Mouse (Mus musculus): ENCODE data around the gene Wdr74. TPM values are rescaled to one million over a fixed set of nuclear protein-coding genes. Genes with fewer than 3 reads are reported as not detected.

Gene Wdr74
- polyA plus RNA-seq, 1 experiment from 2014 or later, result 97.3 TPM

DNA sequence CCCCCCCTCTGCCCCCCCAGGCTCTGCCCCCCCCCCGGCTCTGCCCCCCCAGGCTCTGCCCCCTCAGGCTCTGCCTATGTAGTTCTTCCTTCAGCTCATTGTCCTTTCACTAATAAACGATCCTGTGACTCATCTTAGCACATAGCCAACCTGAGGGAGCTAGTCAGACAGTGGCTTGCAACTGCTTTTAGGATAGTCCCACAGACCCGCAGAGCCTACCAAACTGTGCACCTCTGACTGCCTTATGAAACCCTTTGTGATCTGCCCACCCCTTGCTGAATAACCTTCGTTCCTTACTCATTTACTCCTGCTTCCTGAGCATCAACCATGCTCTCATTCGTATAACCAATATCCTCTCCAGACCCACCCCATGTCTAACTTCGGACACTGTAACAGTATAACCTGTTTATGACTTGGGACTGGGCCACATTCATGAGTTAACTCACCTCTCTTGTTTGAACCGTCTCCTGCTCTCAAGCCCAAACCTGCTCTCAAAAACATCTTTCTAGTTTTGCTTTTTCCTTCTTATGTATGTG lies 29.4 kb upstream of the Wdr74 start:
- Histone ChIP-seq H3K4me1 (ENCODE audit: control insufficient read depth, insufficient read depth, low read length) (peaks cover 10% of the 10 kb centered on the region; the same call in 1 of the 2 replicates), H3K36me3 (ENCODE audit: control insufficient read depth, insufficient read depth, low read length) (peaks cover 50% of the 10 kb centered on the region), H3K4me2 (replicated peaks; ENCODE audit: low read depth, low read length) (no peak overlapping the region), H3K9me3 (ENCODE audit: control insufficient read depth, low read length) (no peaks in the 10 kb centered on the region), H3K27me3 (ENCODE audit: control insufficient read depth, insufficient read depth, low read length) (no peaks in the 10 kb centered on the region), H3K4me3 (ENCODE audit: low read length) (no peak overlapping the region), H3K27ac (ENCODE audit: low read depth, low read length) (no peak overlapping the region), H3K9ac (ENCODE audit: low read depth, low read length) (no peak overlapping the region)
- WGBS, result 88% methylated on average over 7 of the region's 7 CpGs
- no peak for ATAC-seq (ENCODE audit: low FRiP score, low TSS enrichment)

DNA sequence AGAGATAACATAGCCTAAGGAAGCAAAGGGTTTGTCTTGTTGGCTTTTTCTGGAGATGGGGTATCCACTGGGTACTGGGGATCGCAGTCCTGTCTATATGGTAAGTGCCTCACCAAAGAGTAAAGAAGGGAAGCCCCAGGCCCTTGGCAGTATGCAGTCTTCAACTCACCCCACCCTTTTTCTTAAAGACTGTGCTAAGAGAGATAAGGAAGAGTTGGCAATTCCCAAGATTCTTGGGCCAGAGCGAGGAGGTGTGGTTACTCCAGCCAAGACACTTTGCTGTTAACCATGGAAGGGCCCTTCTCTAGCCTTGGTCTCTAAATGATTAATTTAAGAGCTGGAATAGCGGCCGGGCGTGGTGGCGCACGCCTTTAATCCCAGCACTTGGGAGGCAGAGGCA lies 28.7 kb upstream of the Wdr74 start:
- peaks cover 57% of the 10 kb centered on the region for H3K36me3 ChIP-seq (ENCODE audit: control insufficient read depth, insufficient read depth, low read length)
- no peak overlapping the region for H3K4me2 ChIP-seq (replicated peaks; ENCODE audit: low read depth, low read length)
- 98% methylated on average over 7 of the region's 7 CpGs for WGBS
- H3K9ac ChIP-seq (ENCODE audit: low read depth, low read length), result no peak overlapping the region
- H3K27ac ChIP-seq (ENCODE audit: low read depth, low read length), result no peak overlapping the region
- H3K4me1 ChIP-seq (ENCODE audit: control insufficient read depth, insufficient read depth, low read length), result peaks cover 18% of the 10 kb centered on the region; the same call in 1 of the 2 replicates
- no peak overlapping the region for H3K4me3 ChIP-seq (ENCODE audit: low read length)
- no peaks in the 10 kb centered on the region for H3K9me3 ChIP-seq (ENCODE audit: control insufficient read depth, low read length)
- H3K27me3 ChIP-seq (ENCODE audit: control insufficient read depth, insufficient read depth, low read length), result no peaks in the 10 kb centered on the region
- no peak for ATAC-seq (ENCODE audit: low FRiP score, low TSS enrichment)

DNA sequence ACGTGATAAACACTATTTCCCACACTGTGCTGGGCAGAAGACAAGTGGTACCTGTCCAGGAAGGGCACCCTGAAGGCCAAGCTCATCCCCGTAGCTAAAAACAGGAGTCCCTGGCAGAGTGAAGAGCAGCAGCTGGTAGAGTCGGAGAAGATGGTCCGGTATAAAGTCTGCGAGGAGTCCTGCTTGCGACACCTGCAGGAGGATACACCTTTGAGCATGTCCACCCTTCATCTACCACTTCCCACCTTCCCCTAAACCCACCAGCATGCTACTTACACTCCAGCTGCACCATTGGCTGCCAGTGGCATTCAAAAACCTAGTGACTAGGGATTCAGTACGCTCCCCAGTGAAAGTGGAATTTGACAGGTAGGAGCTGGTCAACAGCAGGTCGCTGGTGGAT lies 26.7 kb upstream of the Wdr74 start:
- Histone ChIP-seq H3K36me3 (ENCODE audit: control insufficient read depth, insufficient read depth, low read length) (peaks cover 59% of the 10 kb centered on the region), H3K27me3 (ENCODE audit: control insufficient read depth, insufficient read depth, low read length) (no peaks in the 10 kb centered on the region), H3K4me2 (replicated peaks; ENCODE audit: low read depth, low read length) (no peak overlapping the region), H3K9me3 (ENCODE audit: control insufficient read depth, low read length) (no peaks in the 10 kb centered on the region), H3K4me3 (ENCODE audit: low read length) (no peak overlapping the region), H3K9ac (ENCODE audit: low read depth, low read length) (no peak overlapping the region), H3K4me1 (ENCODE audit: control insufficient read depth, insufficient read depth, low read length) (peaks cover 19% of the 10 kb centered on the region; the same call in 1 of the 2 replicates), H3K27ac (ENCODE audit: low read depth, low read length) (no peak overlapping the region)
- WGBS, result 96% methylated on average over 8 of the region's 8 CpGs
- ATAC-seq (ENCODE audit: low FRiP score, low TSS enrichment), result no peak

DNA sequence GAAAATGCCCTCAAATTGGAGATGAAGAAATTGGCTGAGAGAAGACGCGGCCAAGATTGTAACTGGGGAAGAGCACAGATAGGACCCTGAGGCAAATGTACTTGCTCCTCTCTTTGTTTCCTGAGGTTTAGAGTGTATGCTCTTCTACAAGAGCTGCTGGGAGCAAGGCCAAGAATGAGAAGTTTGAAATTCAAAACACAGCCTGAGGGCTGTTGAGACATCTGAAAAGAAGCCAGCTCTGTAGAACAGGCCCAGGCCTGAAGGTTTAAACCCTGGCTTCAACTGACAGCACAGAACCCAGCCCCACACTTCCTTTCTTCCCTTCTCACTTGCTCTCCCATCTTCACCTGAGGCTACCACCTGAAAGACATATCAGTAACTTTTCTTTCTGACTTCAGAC lies 25.6 kb upstream of the Wdr74 start:
- Histone ChIP-seq H3K36me3 (ENCODE audit: control insufficient read depth, insufficient read depth, low read length) (peaks cover 59% of the 10 kb centered on the region), H3K4me3 (ENCODE audit: low read length) (no peak overlapping the region), H3K4me1 (ENCODE audit: control insufficient read depth, insufficient read depth, low read length) (peaks cover 19% of the 10 kb centered on the region; the same call in 1 of the 2 replicates), H3K4me2 (replicated peaks; ENCODE audit: low read depth, low read length) (no peak overlapping the region), H3K27me3 (ENCODE audit: control insufficient read depth, insufficient read depth, low read length) (no peaks in the 10 kb centered on the region), H3K9me3 (ENCODE audit: control insufficient read depth, low read length) (no peaks in the 10 kb centered on the region), H3K9ac (ENCODE audit: low read depth, low read length) (no peak overlapping the region; the same call in 1 of the 2 replicates), H3K27ac (ENCODE audit: low read depth, low read length) (no peak overlapping the region)
- 95% methylated on average over 2 of the region's 2 CpGs for WGBS
- ATAC-seq (ENCODE audit: low FRiP score, low TSS enrichment), result no peak

DNA sequence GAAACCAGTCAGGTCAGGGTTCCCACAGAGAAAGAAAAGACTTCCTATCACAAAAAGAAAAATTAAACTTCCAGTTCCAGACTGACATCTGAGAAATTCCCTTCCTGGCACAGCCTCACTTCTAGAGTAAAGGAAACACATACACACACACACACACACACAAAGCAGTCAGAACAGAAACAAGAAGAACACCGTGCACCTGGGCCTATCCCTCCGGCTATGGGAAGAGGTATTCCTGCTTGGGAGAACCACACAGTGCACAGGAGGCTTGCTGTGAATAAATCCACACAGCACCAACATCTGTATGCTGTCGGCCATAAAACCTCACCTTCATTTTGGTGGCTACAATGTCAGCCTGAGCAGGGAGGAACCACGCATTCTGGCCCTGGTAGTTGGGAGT lies 24.1 kb upstream of the Wdr74 start:
- Histone ChIP-seq H3K36me3 (ENCODE audit: control insufficient read depth, insufficient read depth, low read length) (peaks cover 56% of the 10 kb centered on the region), H3K9ac (ENCODE audit: low read depth, low read length) (peak overlapping the region; percentile 82)
- 49% methylated on average over 4 of the region's 4 CpGs for WGBS

DNA sequence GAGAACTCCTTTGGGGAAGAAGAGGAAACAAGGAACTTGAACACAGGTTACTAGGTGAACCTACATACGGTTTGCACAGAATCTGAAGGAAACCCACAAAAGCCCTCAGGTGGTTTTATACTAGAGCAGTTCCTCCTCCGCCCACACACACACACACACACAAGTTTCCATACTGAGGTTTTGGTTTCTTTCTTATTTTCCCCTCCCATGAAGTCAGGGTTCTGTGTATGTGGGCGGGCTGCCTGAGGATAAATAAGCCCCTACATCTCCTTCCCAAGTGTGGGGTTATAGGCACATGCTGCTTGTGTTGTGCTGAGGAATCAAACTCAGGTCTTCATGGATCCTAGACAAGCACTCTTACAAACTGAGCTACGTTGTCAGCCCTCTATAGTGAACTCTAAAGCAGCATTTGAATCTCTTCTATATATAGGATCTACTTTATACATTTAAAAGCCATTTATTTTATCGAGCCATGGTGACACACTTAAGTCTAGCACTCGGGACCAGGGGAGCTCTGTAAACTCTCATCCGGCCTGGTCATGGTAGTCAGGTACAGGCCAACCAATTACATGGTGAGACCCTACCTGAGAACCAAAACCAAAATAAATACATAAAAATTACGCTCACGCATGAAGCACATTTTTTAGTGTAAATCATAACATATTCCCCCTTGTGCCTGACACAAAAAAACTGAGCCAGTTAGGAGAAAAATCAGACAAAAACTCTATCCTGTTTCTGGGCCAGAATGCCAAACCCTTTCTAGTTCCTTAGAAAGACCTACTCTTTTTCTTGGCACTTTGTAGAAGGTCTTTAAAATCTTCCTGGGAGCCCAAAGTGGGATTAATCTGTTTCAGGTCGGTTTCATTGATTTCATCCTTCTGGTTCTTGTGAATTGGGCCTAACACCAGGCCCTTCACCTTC lies 23.4 kb upstream of the Wdr74 start:
- no peaks in the 10 kb centered on the region for H3K9me3 ChIP-seq (ENCODE audit: control insufficient read depth, low read length)
- H3K27me3 ChIP-seq (ENCODE audit: control insufficient read depth, insufficient read depth, low read length), result no peaks in the 10 kb centered on the region
- H3K27ac ChIP-seq (ENCODE audit: low read depth, low read length), result peak overlapping the region; percentile 96
- ATAC-seq (ENCODE audit: low FRiP score, low TSS enrichment), result no peak
- peaks cover 19% of the 10 kb centered on the region; the same call in 1 of the 2 replicates for H3K4me1 ChIP-seq (ENCODE audit: control insufficient read depth, insufficient read depth, low read length)
- H3K36me3 ChIP-seq (ENCODE audit: control insufficient read depth, insufficient read depth, low read length), result peaks cover 49% of the 10 kb centered on the region
- 53% methylated on average over 10 of the region's 10 CpGs for WGBS
- H3K4me3 ChIP-seq (ENCODE audit: low read length), result peak overlapping the region; percentile 81
- peak overlapping the region; percentile 82 for H3K9ac ChIP-seq (ENCODE audit: low read depth, low read length)
- H3K4me2 ChIP-seq (replicated peaks; ENCODE audit: low read depth, low read length), result peak overlapping the region; percentile 72

More for the DNA sequence above, 24.1 kb upstream of the Wdr74 start:
- no peak overlapping the region for H3K27ac ChIP-seq (ENCODE audit: low read depth, low read length)
- H3K27me3 ChIP-seq (ENCODE audit: control insufficient read depth, insufficient read depth, low read length), result no peaks in the 10 kb centered on the region
- H3K9me3 ChIP-seq (ENCODE audit: control insufficient read depth, low read length), result no peaks in the 10 kb centered on the region
- peak overlapping the region; percentile 72 for H3K4me2 ChIP-seq (replicated peaks; ENCODE audit: low read depth, low read length)
- peak overlapping the region; percentile 81 for H3K4me3 ChIP-seq (ENCODE audit: low read length)
- H3K4me1 ChIP-seq (ENCODE audit: control insufficient read depth, insufficient read depth, low read length), result peaks cover 19% of the 10 kb centered on the region; the same call in 1 of the 2 replicates
- ATAC-seq (ENCODE audit: low FRiP score, low TSS enrichment), result no peak

DNA sequence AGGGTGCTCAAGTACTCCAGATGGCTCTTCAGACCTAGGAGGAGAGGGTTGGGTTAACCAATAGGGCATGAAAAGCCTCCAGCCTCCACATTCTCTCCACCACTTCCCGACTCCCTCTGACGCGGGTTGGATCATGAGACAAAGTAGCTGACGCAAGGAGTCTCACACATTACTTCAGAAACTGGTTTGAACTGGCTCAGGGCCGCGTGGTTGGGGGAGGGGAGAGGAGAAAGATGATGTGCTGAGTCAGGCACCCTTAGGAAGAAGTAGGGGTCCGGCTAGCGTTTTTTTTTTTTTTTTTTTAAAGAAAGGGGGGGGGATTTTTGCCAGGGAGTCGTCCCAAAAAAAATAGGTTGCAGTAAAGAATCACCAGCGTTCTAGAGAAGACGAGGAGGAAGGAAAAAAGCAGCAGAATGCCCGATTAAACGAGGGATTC lies 22.7 kb upstream of the Wdr74 start:
- peak; percentile 75 for ATAC-seq (ENCODE audit: low FRiP score, low TSS enrichment)
- peaks cover 19% of the 10 kb centered on the region; the same call in 1 of the 2 replicates for H3K4me1 ChIP-seq (ENCODE audit: control insufficient read depth, insufficient read depth, low read length)
- under 1% methylated on average over 13 of the region's 13 CpGs for WGBS

DNA sequence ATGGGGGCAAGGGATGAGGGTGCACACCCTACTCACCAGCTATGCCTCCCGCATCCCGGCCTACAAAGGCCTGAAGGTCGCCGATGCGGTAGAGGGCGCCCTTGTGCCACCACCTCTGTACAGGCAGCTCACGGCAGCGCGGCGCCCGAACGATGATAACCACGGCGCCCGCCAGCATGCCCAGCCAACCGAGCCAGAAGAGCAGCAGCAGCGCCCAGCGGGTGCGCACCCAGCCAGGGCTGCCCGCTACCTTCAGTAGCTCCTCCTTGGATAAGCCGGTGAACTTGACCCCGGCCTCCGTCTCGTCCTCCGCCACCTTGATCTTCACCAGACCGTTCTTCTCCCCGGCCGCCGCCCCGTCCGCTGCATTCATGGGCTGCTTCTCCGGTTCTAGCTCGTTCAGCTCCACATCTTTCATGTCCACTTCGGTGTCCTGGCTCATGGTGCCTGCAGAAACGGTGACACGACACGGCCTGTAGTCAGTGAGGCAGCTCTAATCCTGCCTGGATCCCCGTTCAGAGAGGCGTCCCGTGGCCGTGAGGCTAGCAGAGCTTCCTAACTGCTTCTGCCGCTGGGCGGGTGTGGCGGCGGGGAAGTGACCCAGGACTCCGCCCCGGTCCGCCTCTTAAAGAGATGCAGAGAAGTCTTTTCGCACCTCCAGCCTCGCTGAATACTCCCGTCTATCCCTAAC lies 22.2 kb upstream of the Wdr74 start:
- under 1% methylated on average over 51 of the region's 51 CpGs for WGBS
- H3K36me3 ChIP-seq (ENCODE audit: control insufficient read depth, insufficient read depth, low read length), result peaks cover 36% of the 10 kb centered on the region
- peak; percentile 90 for ATAC-seq (ENCODE audit: low FRiP score, low TSS enrichment)
- H3K4me3 ChIP-seq (ENCODE audit: low read length), result peak overlapping the region; percentile 81
- peak overlapping the region; percentile 82 for H3K9ac ChIP-seq (ENCODE audit: low read depth, low read length)
- H3K9me3 ChIP-seq (ENCODE audit: control insufficient read depth, low read length), result no peaks in the 10 kb centered on the region
- H3K27me3 ChIP-seq (ENCODE audit: control insufficient read depth, insufficient read depth, low read length), result no peaks in the 10 kb centered on the region
- peaks cover 19% of the 10 kb centered on the region; the same call in 1 of the 2 replicates for H3K4me1 ChIP-seq (ENCODE audit: control insufficient read depth, insufficient read depth, low read length)
- peak overlapping the region; percentile 96 for H3K27ac ChIP-seq (ENCODE audit: low read depth, low read length)
- H3K4me2 ChIP-seq (replicated peaks; ENCODE audit: low read depth, low read length), result peak overlapping the region; percentile 72

More for the DNA sequence above, 22.7 kb upstream of the Wdr74 start:
- no peaks in the 10 kb centered on the region for H3K27me3 ChIP-seq (ENCODE audit: control insufficient read depth, insufficient read depth, low read length)
- peaks cover 42% of the 10 kb centered on the region for H3K36me3 ChIP-seq (ENCODE audit: control insufficient read depth, insufficient read depth, low read length)
- H3K9ac ChIP-seq (ENCODE audit: low read depth, low read length), result peak overlapping the region; percentile 82
- H3K4me3 ChIP-seq (ENCODE audit: low read length), result peak overlapping the region; percentile 81
- peak overlapping the region; percentile 96 for H3K27ac ChIP-seq (ENCODE audit: low read depth, low read length)
- H3K4me2 ChIP-seq (replicated peaks; ENCODE audit: low read depth, low read length), result peak overlapping the region; percentile 72
- H3K9me3 ChIP-seq (ENCODE audit: control insufficient read depth, low read length), result no peaks in the 10 kb centered on the region

Data from kidney, embryonic 14.5 days (tissue).